39 mouse cellular contexts compared by ENCODE assay signal in the genomic region with DNA sequence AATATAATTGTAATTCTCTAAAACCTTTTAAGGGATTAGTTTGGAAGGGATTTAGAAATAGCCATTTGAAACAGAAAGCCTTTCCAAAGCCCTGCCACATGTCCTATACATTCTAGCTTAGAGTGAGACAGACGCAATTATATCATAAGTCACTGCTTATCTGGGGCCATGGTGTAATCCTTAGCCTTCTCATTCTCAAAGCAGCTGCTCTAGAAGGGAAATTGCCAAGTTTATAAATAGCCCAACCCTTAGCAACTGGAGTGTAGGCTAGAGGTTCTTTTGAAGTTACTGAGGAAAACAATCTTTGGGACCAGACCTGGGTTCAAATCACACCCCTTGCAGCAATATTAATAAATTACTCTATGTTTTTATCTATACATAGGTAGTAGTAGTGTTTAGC. TPM values are rescaled to one million over a fixed set of nuclear protein-coding genes. Genes with fewer than 3 reads are reported as not detected.
A peak's percentile ranks its signal among the peaks of the same experiment; 100 is the strongest.
DNase-seq lines count a peak whose midpoint lies in the region; ATAC-seq and TF ChIP-seq lines count a peak whose summit lies in the region.
"Had no signal": no experiment of that assay in that cellular context is flagged by ENCODE, and none has a peak within 500 bp of the region (broad histone marks: within the 10 kb centered on the region; RNA-seq: fewer than 3 reads in every experiment).

No protein-coding gene starts in this region.

- no peak overlapping the region for H3K27ac ChIP-seq in heart, postnatal 0 days (ENCODE audit: low read depth)
- no peak overlapping the region for H3K27ac ChIP-seq in kidney, adult 2 months (ENCODE audit: insufficient read depth, low read depth, low read length)
- H3K27ac ChIP-seq: embryonic facial prominence, embryonic 12.5 days; forebrain, embryonic 10.5 days; forebrain, embryonic 15.5 days; hindbrain, embryonic 13.5 days; liver, embryonic 12.5 days; midbrain, embryonic 10.5 days; midbrain, embryonic 15.5 days; stomach, embryonic 15.5 days had no signal

- no peak overlapping the region for H3K4me3 ChIP-seq in heart, postnatal 0 days (ENCODE audit: low read depth, low read length)
- no peak overlapping the region for H3K4me3 ChIP-seq in kidney, adult 2 months (ENCODE audit: insufficient read depth, low read depth, low read length)
- H3K4me3 ChIP-seq: embryonic facial prominence, embryonic 12.5 days; forebrain, embryonic 10.5 days; forebrain, embryonic 15.5 days; hindbrain, embryonic 13.5 days; liver, embryonic 12.5 days; midbrain, embryonic 10.5 days; midbrain, embryonic 15.5 days; stomach, embryonic 15.5 days had no signal

- H3K9ac ChIP-seq in heart, postnatal 0 days (replicated peaks; ENCODE audit: low read depth, low read length): no peak overlapping the region
- H3K9ac ChIP-seq: embryonic facial prominence, embryonic 12.5 days; forebrain, embryonic 15.5 days; hindbrain, embryonic 13.5 days; liver, embryonic 12.5 days; liver, postnatal 0 days; midbrain, embryonic 15.5 days; stomach, embryonic 15.5 days had no signal

- peak; percentile 58 for DNase-seq in gastrocnemius, adult 18-20 months (ENCODE audit: low spot score)
- no peak for DNase-seq in gastrocnemius, adult 8-10 months (ENCODE audit: low spot score in 2 of 2)
- DNase-seq in heart, postnatal 0 days (ENCODE audit: low spot score): peak; percentile 32
- DNase-seq in heart, postnatal 36 days: no peak
- DNase-seq in brain, adult 2 months (ENCODE audit: low read depth, low spot score): peak; percentile 53
- no peak for DNase-seq in thymus, adult 18-20 months
- no peak for DNase-seq in kidney, adult 2 months
- DNase-seq: cerebellum, adult 11 months; cerebellum, adult 9-10 months; cerebellum, postnatal 36 days; gastrocnemius, postnatal 14 days; kidney, adult 9 months; kidney, postnatal 10 days; layer of hippocampus, postnatal 36 days; left cerebral cortex, postnatal 4 days; liver, postnatal 0 days; lung, postnatal 14 days; thymus, postnatal 25 days had no signal

- no peak overlapping the region for H3K4me2 ChIP-seq in heart, postnatal 0 days (ENCODE audit: low read depth, low read length)
- H3K4me2 ChIP-seq: embryonic facial prominence, embryonic 12.5 days; forebrain, embryonic 15.5 days; hindbrain, embryonic 13.5 days; liver, embryonic 12.5 days; midbrain, embryonic 15.5 days; stomach, embryonic 15.5 days had no signal

- H3K4me1 ChIP-seq in heart, postnatal 0 days (ENCODE audit: control insufficient read depth, insufficient read depth): no peaks in the 10 kb centered on the region; the same call in 1 of the 2 replicates
- no peaks in the 10 kb centered on the region for H3K4me1 ChIP-seq in kidney, adult 2 months (ENCODE audit: control insufficient read depth, insufficient read depth, low read length)
- H3K4me1 ChIP-seq: embryonic facial prominence, embryonic 12.5 days; forebrain, embryonic 10.5 days; forebrain, embryonic 15.5 days; hindbrain, embryonic 13.5 days; liver, embryonic 12.5 days; midbrain, embryonic 10.5 days; midbrain, embryonic 15.5 days; stomach, embryonic 15.5 days had no signal

- TF ChIP-seq POLR2A in kidney, adult 2 months (IDR thresholded peaks at IDR 0.05; ENCODE audit: low read depth, low read length): no peak

- H3K36me3 ChIP-seq in heart, postnatal 0 days (replicated peaks; ENCODE audit: control insufficient read depth, insufficient read depth, low read length): no peaks in the 10 kb centered on the region
- no peaks in the 10 kb centered on the region for H3K36me3 ChIP-seq in kidney, adult 2 months (ENCODE audit: control insufficient read depth, insufficient read depth, low read length)
- H3K36me3 ChIP-seq: embryonic facial prominence, embryonic 12.5 days; liver, embryonic 12.5 days; stomach, embryonic 15.5 days had no signal

- H3K9me3 ChIP-seq in heart, postnatal 0 days (replicated peaks; ENCODE audit: control insufficient read depth, low read length): no peaks in the 10 kb centered on the region
- H3K9me3 ChIP-seq: embryonic facial prominence, embryonic 12.5 days; forebrain, embryonic 10.5 days; forebrain, embryonic 15.5 days; hindbrain, embryonic 13.5 days; liver, embryonic 12.5 days; midbrain, embryonic 10.5 days; midbrain, embryonic 15.5 days; stomach, embryonic 15.5 days had no signal

- no peaks in the 10 kb centered on the region for H3K27me3 ChIP-seq in heart, postnatal 0 days (ENCODE audit: control insufficient read depth, insufficient read depth, low read length)
- no peaks in the 10 kb centered on the region for H3K27me3 ChIP-seq in kidney, adult 2 months (replicated peaks; ENCODE audit: control insufficient read depth, insufficient read depth, low read length)
- H3K27me3 ChIP-seq: embryonic facial prominence, embryonic 12.5 days; forebrain, embryonic 15.5 days; hindbrain, embryonic 13.5 days; liver, embryonic 12.5 days; midbrain, embryonic 15.5 days; stomach, embryonic 15.5 days had no signal

- no peak for ATAC-seq in heart, postnatal 0 days (ENCODE audit: insufficient read depth, low read depth)
- ATAC-seq: forebrain, embryonic 15.5 days; intestine, embryonic 16.5 days; liver, embryonic 12.5 days; liver, postnatal 0 days; midbrain, embryonic 15.5 days had no signal

- intact Hi-C loops in heart, postnatal 36 days (cut with DNase I): no loop called here

- TF ChIP-seq EP300 in heart, postnatal 0 days (IDR thresholded peaks at IDR 0.05; ENCODE audit: low read depth): no peak

- WGBS in heart, postnatal 0 days: 7% methylated on average over 1 of the region's 1 CpGs
- 76% methylated on average over 1 of the region's 1 CpGs for WGBS in kidney, adult 2 months

- no peak for TF ChIP-seq CTCF in heart, postnatal 0 days (IDR thresholded peaks at IDR 0.05; ENCODE audit: low read depth)
- TF ChIP-seq CTCF in kidney, adult 2 months (conservative IDR thresholded peaks at IDR 0.05; ENCODE audit: insufficient read depth, insufficient read length, low read depth, low read length): no peak

RNA-seq across cellular contexts. Expression of a gene that starts 55.2 kb away (rescaled TPM):
- not detected for total RNA-seq in gastrocnemius, adult 18-20 months (2021)
- not detected for total RNA-seq in gastrocnemius, adult 8-10 months (2022)
- not detected in 2 replicates for total RNA-seq in heart, postnatal 0 days (2014; rRNA removed; ENCODE audit: low replicate concordance)
- polyA plus RNA-seq in heart, postnatal 0 days (2015; fragmentation: Nextera tagmentation; extraction: Ambion mirVana): not detected in 2 replicates
- not detected for total RNA-seq in heart, postnatal 36 days (2021)
- polyA plus RNA-seq in kidney, adult 2 months (2012; rRNA removed): not detected in 2 replicates
- total RNA-seq: adrenal gland, adult 18-20 months; adrenal gland, postnatal 4 days; granulocyte monocyte progenitor cell, adult 5-6 weeks; heart, postnatal 25 days; layer of hippocampus, postnatal 36 days; left cerebral cortex, postnatal 4 days; megakaryocyte progenitor cell, adult 5-6 weeks; MEL; neutrophil, adult 5-6 weeks had no signal
- polyA plus RNA-seq: embryonic facial prominence, embryonic 12.5 days; forebrain, embryonic 10.5 days; forebrain, embryonic 15.5 days; heart, embryonic 14.5 days; intestine, embryonic 16.5 days; large intestine, adult 2 months; limb, embryonic 14.5 days; liver, embryonic 12.5 days; liver, postnatal 0 days; midbrain, embryonic 10.5 days; neural tube, embryonic 11.5 days; small intestine, adult 2 months; stomach, embryonic 15.5 days had no signal

Comparison
In these comparisons a context has a peak if more than half of its experiments do, and no peak if none do; other contexts are left out.
1. DNase-seq: peak in gastrocnemius, adult 18-20 months (single experiment), heart, postnatal 0 days (single experiment) and brain, adult 2 months (single experiment); none in gastrocnemius, adult 8-10 months (0 of 2), heart, postnatal 36 days (0 of 2), thymus, adult 18-20 months (0 of 2) and kidney, adult 2 months (single experiment).